Mouse (Mus musculus) right cerebral cortex, postnatal 14 days (tissue): Measurements from ENCODE around the gene Apc2.

Experiments
- DNase-seq: peaks from one replicate; pipeline ENCODE4 v3.0.0; 2022

The Apc2 gene

GRCm38 (mm10) chr10:80296824-80297223, 1.0 kb downstream of the Apc2 start:
- no peak for DNase-seq

DNA sequence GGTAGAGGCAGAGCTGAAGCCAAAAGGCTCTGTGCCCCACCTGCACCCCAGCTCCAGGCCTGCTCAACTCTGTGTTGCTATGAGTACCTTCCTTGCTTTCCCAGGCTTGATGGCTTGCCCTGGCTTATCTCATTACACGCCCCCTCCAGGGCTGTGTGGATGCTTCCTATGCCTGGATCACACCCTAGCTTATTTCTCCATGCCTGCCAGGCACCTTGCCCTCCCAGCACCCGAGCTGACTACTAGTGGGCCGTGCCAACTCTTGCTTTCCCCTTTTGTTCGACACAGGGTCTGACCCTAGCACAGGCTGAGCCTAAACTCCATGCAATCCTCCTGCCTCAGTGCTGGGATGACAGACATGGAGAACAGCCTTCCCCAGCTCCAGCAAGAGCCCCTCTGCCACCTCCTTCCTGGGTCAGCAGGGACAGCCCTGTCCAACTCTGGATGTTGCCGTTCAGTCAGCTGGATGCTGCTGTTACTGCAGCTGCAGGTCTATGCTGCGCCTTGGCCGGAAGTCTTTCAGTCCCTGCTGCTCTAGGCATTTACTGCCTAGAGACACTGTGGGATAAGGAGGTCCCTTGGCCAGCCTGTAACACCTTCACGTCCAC, 1.9 kb downstream of the Apc2 start:
- no peak for DNase-seq

DNA sequence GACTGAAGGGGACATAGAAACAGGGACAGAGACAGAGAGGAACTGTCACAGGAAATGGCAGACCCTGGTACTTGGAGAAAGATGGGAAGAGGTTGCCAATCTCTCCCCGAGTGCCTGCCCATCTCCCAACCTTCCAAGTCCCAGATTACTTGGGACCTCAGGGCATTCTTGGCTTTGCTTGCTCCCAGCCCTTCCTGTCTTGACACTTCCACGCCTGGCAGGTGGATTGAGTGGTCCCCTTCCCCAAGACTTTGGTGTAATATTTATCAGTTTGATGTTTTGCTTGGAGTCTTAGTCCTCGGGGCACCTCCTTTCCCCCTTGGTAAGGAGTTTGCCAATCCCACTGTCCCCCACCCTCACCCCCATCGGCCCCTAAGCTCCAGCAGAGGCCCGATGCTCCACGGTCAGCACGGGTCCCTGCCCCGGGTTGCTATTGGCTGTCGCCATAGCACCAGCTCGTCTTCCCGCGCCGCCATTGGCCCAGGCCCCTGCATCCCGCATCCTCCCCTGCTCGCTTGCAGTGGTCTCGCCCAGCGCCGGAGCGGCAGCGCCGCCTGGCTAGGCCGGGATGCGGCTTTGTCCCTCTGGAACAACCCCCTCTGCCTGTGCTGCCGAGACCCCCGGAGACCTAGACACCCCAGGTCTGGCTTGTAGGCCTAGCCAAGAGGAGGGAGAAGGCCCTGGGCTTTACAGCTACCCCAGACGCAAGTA, 2.9 kb downstream of the Apc2 start:
- DNase-seq = peak; percentile 96

- no peak for DNase-seq
Measured at GRCm38 (mm10) chr10:80299301-80299700, 3.5 kb downstream of the Apc2 start.

- DNase-seq = no peak
Measured at GRCm38 (mm10) chr10:80299824-80300223, 4.0 kb downstream of the Apc2 start.

DNA sequence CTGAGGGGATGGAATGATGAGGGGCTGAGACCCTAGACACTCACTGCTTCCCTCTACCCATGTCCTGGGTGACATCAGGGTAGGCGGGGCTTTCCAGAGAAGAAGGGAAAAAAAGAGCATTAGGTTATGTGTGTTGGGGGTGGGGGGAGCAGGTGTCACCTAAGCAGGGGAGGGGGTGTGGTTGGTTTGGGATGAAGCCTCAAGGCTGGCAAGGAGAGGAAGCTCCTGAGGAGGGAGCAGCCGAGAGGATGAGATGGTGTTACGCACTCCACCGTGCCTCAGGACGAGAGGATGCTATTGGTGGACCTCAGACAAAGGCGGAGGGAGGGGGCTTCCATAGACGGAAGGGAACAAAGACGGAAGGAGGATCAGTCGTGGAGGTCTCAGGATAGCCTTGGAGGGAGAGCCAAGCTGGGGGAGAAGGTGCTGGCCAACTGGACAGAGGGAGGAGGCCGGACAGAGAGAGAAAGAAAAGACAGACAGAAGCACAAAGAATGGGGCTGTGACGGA, 5.0 kb downstream of the Apc2 start:
- no peak for DNase-seq

- DNase-seq = no peak
Measured at GRCm38 (mm10) chr10:80301256-80302081, 5.7 kb downstream of the Apc2 start.

DNA sequence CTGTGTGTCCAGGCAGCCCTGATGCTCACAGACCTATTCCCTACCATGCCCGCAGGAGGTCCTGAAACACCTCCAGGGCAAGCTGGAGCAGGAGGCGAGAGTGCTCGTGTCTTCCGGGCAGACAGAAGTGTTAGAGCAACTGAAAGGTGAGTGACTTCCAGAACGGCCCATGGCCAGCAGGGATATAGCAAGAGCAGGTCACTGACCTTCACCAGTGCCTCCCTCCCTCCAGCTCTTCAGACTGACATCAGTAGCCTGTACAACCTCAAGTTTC, 6.2 kb downstream of the Apc2 start:
- no peak for DNase-seq

DNA sequence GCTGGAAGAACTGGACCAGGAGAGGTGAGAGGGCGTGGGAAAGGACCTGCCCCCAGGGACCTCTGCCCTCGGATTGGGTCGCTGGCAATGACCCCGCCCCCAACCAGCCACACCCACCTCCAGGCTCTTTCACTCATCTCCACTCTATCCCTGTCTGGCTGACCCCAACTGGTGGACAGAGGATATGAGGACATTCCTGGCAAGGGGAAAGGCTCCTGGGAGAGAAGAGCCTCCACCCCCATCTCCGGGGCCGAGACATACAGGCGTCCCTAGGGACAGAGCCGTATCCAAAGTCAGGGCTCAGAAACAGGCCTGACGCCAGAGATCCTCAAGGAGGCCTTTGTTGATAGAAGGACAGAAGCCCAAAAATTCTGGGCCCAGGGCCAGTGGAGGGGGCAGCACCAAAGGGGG, 6.7 kb downstream of the Apc2 start:
- no peak for DNase-seq

DNA sequence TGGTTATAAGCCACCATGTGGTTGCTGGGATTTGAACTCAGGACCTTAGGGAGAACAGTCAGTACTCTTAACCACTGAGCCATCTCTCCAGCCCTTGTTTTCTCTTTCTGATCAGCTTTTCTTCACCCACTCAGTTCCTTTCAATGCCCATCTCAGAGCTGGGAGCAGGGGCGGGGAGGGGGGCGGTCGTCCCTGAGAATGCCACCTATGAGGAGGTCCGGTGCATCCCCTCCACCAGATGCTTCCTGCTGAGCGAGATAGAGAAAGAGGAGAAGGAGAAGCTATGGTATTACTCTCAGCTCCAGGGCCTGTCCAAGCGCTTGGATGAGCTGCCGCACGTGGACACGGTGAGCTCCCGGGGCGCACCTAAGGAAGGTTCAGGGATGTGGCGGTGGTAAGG, 8.7 kb downstream of the Apc2 start:
- DNase-seq = no peak

DNA sequence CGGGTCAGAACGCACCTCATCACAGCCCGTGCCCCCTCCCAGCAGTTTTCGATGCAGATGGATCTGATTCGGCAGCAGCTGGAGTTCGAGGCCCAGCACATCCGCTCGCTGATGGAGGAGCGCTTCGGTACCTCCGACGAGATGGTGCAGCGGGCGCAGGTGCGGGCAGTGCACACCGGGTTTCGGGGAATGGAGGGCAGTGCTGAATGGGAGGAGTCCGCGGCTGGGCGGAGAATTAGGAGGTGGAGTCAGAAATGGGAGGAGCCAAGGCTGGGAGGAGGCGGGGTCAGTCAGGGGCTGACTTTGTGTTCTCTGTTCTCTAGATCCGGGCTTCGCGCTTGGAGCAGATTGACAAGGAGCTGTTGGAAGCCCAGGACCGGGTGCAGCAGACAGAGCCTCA, 9.1 kb downstream of the Apc2 start:
- DNase-seq = no peak

DNA sequence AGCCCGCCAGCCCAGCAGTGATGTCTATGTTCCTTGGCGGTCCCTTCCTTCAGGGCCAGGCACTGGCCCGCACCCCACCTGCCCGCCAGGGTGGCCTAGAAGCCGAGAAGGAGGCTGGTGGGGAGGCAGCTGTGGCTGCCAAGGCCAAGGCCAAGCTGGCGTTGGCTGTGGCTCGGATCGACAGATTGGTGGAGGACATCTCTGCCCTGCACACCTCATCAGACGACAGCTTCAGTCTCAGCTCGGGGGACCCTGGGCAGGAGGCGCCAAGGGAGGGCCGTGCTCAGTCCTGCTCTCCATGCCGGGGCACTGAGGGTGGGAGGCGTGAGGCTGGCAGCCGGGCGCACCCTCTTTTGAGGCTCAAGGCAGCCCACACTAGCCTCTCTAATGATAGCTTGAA, 15.8 kb downstream of the Apc2 start:
- DNase-seq = no peak

DNA sequence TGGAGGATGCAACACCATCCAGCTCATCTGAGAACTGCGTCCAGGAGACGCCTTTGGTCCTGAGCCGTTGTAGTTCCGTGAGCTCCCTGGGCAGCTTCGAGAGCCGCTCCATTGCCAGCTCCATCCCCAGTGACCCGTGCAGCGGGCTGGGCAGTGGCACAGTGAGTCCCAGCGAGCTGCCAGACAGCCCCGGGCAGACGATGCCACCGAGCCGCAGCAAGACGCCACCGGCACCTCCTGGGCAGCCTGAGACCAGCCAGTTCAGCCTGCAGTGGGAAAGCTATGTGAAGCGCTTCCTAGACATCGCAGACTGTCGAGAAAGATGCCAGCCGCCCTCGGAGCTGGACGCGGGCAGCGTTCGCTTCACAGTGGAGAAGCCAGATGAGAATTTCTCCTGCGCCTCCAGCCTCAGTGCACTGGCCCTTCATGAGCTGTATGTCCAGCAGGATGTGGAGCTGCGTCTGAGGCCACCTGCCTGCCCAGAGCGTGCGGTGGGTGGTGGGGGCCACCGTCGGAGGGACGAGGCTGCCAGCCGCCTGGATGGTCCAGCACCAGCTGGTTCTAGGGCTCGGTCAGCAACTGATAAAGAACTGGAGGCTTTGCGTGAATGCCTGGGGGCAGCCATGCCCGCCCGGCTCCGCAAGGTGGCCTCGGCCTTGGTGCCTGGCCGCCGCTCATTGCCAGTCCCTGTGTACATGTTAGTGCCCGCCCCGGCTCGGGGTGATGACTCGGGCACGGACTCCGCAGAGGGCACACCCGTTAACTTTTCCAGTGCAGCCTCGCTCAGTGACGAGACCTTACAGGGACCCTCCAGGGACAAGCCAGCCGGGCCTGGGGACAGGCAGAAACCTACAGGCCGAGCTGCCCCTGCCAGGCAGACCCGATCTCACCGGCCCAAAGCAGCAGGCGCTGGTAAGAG, 17.1 kb downstream of the Apc2 start:
- no peak for DNase-seq

GRCm38 (mm10) chr10:80313627-80314201, 17.9 kb downstream of the Apc2 start:
- DNase-seq = no peak

DNA sequence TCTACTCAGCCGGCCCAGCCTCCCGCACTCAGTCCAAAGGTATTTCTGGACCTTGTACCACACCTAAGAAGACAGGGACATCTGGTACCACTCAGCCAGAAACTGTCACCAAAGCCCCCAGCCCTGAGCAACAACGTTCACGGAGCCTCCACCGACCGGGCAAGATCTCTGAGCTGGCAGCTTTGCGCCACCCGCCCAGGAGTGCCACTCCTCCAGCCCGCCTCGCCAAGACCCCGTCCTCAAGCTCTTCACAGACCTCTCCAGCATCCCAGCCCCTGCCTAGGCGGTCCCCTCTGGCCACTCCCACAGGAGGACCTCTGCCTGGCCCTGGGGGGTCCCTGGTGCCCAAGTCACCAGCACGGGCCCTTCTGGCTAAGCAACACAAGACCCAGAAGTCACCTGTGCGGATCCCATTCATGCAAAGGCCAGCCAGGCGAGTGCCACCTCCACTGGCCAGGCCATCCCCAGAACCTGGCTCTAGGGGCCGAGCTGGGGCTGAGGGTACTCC, 18.8 kb downstream of the Apc2 start:
- no peak for DNase-seq

DNA sequence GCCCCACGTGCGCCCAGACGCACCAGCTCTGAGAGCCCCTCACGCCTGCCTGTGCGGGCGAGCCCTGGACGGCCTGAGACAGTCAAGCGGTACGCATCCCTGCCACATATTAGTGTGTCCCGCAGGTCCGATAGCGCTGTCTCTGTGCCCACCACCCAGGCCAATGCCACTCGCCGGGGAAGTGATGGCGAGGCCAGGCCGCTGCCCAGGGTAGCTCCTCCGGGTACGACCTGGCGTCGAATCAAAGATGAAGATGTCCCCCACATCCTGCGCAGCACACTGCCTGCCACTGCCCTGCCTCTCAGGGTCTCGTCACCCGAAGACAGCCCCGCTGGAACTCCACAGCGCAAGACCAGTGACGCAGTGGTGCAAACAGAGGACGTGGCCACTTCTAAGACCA, 19.5 kb downstream of the Apc2 start:
- DNase-seq = no peak

- no peak for DNase-seq
Measured at GRCm38 (mm10) chr10:80316359-80316781, 20.6 kb downstream of the Apc2 start.

DNA sequence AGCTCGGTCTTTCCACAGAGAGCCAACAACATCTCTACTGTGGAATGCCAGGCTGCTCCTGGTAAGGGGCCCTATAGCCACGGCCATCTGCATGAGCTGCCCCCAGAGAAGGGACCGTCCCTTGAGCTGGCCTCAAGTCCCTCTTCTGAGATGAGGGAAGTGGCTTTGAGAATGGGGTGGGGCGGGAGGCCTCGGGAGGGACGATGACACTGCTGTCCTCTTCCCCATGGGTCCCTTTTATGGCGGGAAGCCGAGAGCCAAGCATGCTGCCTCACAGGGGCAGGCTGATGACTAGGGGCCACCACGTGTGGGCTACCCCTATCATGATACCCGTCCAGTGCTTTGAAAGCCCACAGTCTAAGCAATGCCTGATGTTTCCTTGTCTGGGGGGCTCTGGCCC, 21.2 kb downstream of the Apc2 start:
- no peak for DNase-seq

DNA sequence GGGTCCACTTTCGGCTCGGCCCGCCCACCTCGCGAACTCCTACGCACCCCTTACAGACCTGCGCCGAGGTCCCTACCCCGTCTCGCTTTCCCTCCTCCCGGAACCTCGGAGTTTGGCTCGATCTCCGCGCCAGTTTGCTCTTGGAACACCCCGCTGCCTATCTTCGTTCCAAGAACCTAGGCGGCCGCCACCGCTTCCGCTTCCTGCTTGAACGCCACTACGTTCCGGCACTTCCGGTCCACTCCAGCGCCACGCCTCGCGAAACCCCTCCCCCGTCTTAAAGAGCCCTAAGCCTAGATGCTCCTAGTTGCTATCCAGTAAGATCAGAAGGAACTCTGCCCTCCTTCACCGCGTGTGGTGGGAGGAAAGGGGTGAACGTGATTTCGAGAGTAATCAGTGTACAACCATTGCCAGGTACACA, 24.6 kb downstream of the Apc2 start, which contains the start of gene 2310011J03Rik:
Gene 2310011J03Rik, minus strand, starts transcription at position 198 of the 421 bp plus-strand sequence.
- DNase-seq = peak; percentile 94

DNA sequence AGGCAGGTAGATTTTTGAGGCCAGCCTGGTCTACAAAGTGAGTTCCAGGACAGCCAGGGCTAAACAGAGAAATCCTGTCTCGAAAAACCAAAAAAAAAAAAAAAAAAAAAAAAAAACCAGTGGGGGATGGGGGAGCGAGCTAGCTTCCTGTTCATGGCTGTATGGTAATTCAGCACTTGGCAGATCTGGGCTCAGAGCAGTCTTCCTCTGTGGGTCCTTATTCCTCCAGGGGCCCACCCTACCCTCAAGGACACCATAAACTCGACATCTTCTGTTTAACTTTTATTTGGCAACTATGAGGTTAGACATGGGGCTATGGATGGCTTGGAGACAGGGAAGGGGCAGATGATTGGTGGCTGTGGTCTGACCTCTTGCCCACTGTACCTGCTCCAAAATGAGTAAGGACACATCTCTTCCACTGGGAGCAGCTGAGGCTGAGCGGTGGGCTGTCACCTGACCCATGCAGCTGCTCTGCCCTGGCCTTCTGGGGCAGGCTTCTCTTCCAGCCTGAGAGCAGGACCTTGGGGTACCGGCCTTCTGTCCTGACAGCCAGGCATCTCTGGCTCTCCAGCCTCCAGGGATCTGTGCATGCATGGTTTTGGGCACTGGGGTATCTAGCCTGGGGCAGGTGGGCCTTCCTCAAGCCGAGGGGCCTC, 25.4 kb downstream of the Apc2 start:
- DNase-seq = no peak
